Mouse (Mus musculus) liver (tissue): Measurements from ENCODE around the gene Metap1d.

Source experiments
- DNase-seq: peaks from one replicate; pipeline ENCODE4 v3.0.0-alpha.2; 2020; ENCODE audit warnings: mixed read lengths

The Metap1d gene

GRCm38 (mm10) chr2:71453161-71453916 is at the start of gene Metap1d:
Metap1d (plus strand) TSS chr2:71453276.
- DNase-seq: peak; percentile 98

- no peak for DNase-seq
Measured at GRCm38 (mm10) chr2:71405613-71406012, 47.5 kb upstream of the Metap1d start.

GRCm38 (mm10) chr2:71418760-71419280 is 34.3 kb upstream of the Metap1d start:
- no peak for DNase-seq

GRCm38 (mm10) chr2:71419408-71419807 is 33.7 kb upstream of the Metap1d start:
- no peak for DNase-seq

- no peak for DNase-seq
Measured at GRCm38 (mm10) chr2:71420895-71421425, 32.1 kb upstream of the Metap1d start.

- DNase-seq: peak; percentile 23
Measured at GRCm38 (mm10) chr2:71424545-71424944, 28.5 kb upstream of the Metap1d start.

GRCm38 (mm10) chr2:71435440-71435839 is 17.6 kb upstream of the Metap1d start:
- DNase-seq: no peak

GRCm38 (mm10) chr2:71443376-71443775 is 9.7 kb upstream of the Metap1d start:
- DNase-seq: peak; percentile 45

GRCm38 (mm10) chr2:71445536-71446196 is 7.4 kb upstream of the Metap1d start:
- DNase-seq: no peak

- peak; percentile 35 for DNase-seq
Measured at GRCm38 (mm10) chr2:71449604-71450003, 3.5 kb upstream of the Metap1d start.

GRCm38 (mm10) chr2:71451761-71452160 is 1.3 kb upstream of the Metap1d start:
- no peak for DNase-seq

- DNase-seq: no peak
Measured at GRCm38 (mm10) chr2:71453917-71454260, 813 bp downstream of the Metap1d start.

- no peak for DNase-seq
Measured at GRCm38 (mm10) chr2:71458624-71459023, 5.5 kb downstream of the Metap1d start.

GRCm38 (mm10) chr2:71459659-71460058 is 6.6 kb downstream of the Metap1d start:
- DNase-seq: no peak

- peak; percentile 61 for DNase-seq
Measured at GRCm38 (mm10) chr2:71461139-71461538, 8.1 kb downstream of the Metap1d start.

- peak; percentile 93 for DNase-seq
Measured at GRCm38 (mm10) chr2:71461589-71461988, 8.5 kb downstream of the Metap1d start.

- no peak for DNase-seq
Measured at GRCm38 (mm10) chr2:71462066-71462465, 9.0 kb downstream of the Metap1d start.

- peak; percentile 63 for DNase-seq
Measured at GRCm38 (mm10) chr2:71462553-71462952, 9.5 kb downstream of the Metap1d start.

- DNase-seq: no peak
Measured at GRCm38 (mm10) chr2:71466103-71466502, 13.0 kb downstream of the Metap1d start.

- no peak for DNase-seq
Measured at GRCm38 (mm10) chr2:71466861-71467450, 13.9 kb downstream of the Metap1d start.

- DNase-seq: peak; percentile 43
Measured at GRCm38 (mm10) chr2:71471094-71471493, 18.0 kb downstream of the Metap1d start.

GRCm38 (mm10) chr2:71473830-71474229 is 20.8 kb downstream of the Metap1d start:
- no peak for DNase-seq

GRCm38 (mm10) chr2:71474345-71474744 is 21.3 kb downstream of the Metap1d start:
- no peak for DNase-seq
